Mouse (Mus musculus): ENCODE measurements around the gene Myh9. TPM values are rescaled to one million over a fixed set of nuclear protein-coding genes. Genes with fewer than 3 reads are reported as not detected.
A peak's percentile ranks its signal among the peaks of the same experiment; 100 is the strongest.

Myh9 gene
- polyA plus RNA-seq, 1 experiment from 2014 or later = 71.0 TPM

DNA sequence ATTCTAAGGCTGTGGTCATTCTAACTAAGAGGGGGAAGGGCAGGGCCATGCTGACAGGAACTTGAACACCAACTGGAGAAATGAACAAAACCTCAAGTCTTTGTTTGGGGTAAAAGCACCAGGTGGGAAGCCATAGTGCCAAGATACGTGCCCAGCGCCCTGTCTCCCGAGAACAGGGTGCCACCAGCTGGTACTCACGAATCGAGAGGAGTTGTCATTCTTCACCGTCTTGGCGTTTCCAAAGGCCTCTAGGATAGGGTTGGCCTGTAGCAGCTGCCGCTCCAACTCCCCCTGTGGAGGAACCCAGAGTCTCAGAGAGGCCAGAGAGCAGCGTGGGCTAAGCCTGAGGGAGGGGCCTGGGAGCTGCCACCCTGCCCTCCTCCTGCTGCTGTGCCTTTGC, 49.9 kb downstream of the Myh9 start:
- no peak for DNase-seq (ENCODE audit: low spot score)

GRCm38 (mm10) chr15:77790656-77791405, 51.1 kb downstream of the Myh9 start:
- DNase-seq (ENCODE audit: low spot score) = no peak

GRCm38 (mm10) chr15:77789186-77789585, 52.8 kb downstream of the Myh9 start:
- DNase-seq (ENCODE audit: low spot score) = no peak

- DNase-seq (ENCODE audit: low spot score) = no peak
Measured at GRCm38 (mm10) chr15:77788356-77788755, 53.6 kb downstream of the Myh9 start.

GRCm38 (mm10) chr15:77785807-77786206, 56.2 kb downstream of the Myh9 start:
- DNase-seq (ENCODE audit: low spot score) = no peak

GRCm38 (mm10) chr15:77784039-77784824, 57.7 kb downstream of the Myh9 start:
- no peak for DNase-seq (ENCODE audit: low spot score)

DNA sequence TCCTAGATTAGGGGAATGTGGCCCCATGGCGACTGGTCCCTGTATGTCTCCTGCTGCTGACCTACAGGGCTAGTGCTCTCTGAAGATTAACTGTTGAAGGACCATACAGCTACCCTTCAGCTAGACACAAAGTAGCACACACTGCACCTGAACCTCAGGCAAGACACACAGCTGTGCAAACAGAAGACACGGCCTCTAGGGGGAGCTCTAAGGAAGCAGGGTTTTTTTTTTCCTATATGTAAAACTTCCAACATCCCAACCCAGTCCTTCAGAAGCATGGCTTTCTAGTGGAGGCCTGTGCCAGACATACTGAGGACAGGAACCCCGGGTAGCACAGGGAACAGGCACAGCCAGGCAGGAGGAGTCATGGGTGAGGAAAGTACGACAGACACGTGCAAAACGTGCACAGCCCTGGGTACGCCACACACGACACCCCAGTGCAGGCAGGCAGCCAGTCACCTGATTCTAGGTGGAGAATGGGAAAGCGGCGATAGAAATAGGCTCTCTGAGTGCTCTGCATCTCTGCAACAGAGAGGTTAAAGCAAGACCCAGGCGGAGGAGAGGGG, 59.4 kb downstream of the Myh9 start:
- peak; percentile 57 for DNase-seq (ENCODE audit: low spot score)

DNA sequence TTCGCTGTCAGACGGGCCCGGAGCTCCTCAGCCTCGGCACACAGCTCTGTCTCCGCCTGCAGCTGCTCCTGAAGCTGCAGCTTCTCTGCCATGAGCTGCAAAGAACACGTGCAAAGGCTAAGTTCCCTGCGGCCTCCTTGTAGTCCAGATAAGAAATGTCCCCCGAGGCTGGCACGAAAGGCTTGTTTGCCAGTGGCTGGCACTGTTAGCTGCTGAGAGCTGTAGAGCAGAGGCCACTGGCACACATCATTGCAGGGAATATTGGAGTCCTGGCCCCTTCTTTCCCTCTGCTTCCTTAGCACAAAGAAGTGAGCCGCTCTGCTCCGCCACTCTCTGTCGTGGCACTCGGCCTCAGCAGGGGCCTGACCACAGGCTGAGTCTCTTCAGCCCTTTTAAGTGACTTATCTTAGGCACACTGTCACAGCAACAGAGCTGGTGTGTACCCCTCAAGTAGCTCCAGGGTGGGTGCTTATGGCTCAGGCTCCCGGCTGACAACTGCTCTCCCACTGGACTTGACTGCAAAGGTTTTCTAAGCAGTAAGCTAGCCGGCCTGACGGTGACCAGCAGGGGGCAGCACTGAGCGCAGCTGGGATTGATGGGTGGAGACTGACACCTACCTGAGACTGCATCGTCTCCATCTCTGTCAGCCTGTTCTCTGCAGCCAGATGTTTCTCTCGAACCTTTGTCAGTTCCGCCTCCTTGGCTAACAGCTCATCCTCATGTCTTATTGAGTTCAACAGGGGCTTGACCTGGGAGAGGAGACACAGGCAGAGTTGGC, 66.6 kb downstream of the Myh9 start:
- DNase-seq (ENCODE audit: low spot score) = peak; percentile 87

- DNase-seq (ENCODE audit: low spot score) = no peak
Measured at GRCm38 (mm10) chr15:77774303-77774702, 67.7 kb downstream of the Myh9 start.

- DNase-seq (ENCODE audit: low spot score) = no peak
Measured at GRCm38 (mm10) chr15:77773099-77773915, 68.7 kb downstream of the Myh9 start.

DNA sequence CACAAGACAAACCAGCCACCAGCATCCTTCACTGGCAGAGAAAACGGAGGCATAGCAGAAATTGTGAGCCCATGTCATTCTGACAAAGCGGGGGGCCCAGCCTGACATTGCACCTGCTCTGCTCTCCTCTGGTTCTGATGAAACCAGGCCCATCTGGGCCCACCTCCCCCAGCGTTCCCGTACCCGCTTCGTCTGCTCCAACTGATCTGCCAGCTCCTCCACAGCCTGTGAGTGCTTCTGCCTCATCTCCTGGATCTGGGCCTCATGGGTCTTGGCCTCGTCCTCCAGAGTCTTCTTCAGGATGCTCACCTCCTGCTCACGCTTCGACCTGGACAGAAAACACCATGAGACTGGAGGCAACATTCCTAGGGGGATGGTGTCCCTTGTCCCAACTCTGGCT, 71.0 kb downstream of the Myh9 start:
- no peak for DNase-seq (ENCODE audit: low spot score)

GRCm38 (mm10) chr15:77770341-77770740, 71.6 kb downstream of the Myh9 start:
- no peak for DNase-seq (ENCODE audit: low spot score)

- no peak for DNase-seq (ENCODE audit: low spot score)
Measured at GRCm38 (mm10) chr15:77766981-77767380, 75.0 kb downstream of the Myh9 start.

- no peak for DNase-seq (ENCODE audit: low spot score)
Measured at GRCm38 (mm10) chr15:77765484-77766093, 76.4 kb downstream of the Myh9 start.

DNA sequence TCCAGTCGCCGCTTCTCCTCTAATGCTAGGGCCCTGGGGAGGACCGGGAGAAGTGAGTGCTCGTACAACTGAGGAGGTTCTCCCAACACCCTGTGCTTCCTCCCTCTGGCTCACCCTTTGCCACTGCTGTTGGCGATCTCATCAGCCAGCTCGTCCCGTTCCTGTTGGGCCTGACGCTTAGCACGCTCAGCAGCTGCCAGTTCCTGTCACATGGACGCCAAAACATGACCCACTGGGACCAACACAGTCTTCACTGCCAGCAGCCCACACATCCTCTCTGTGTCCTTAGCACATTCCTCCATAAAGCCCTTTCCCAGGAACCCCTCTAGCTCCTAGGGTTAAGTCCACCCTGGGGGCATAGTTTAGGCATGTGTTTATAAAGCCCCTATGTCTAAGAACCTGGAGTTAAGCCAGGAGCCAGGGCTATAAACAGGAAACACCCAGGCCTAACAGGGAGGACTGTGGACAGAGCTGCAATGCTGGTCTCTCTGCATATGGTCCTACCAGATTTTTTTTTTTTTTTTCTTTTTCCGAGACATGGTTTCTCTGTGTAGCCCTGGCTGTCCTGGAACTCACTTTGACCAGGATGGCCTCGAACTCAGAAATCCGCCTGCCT, 77.5 kb downstream of the Myh9 start:
- no peak for DNase-seq (ENCODE audit: low spot score)

DNA sequence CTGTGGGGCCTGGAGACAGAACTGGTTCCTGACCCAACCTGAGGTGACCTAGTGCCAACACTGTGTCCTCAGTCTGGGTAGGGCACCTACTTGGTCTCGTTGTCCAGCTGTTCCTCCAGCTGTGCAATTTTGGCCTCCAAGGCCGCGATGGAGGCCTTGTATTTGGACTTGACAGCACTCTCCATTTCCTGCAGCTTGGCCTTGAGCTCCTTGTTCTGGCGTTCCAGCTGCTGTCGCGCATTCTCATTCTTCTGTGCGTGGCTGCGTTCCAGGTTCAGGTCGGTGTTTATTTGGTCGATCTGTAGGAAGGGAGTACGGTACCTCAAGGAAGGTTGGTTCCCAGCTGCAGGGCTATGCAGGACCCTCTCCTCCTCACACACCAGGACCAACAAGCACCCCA, 78.3 kb downstream of the Myh9 start:
- DNase-seq (ENCODE audit: low spot score) = no peak

- DNase-seq (ENCODE audit: low spot score) = no peak
Measured at GRCm38 (mm10) chr15:77763050-77763449, 78.9 kb downstream of the Myh9 start.

GRCm38 (mm10) chr15:77761561-77762380, 80.2 kb downstream of the Myh9 start:
- peak; percentile 70 for DNase-seq (ENCODE audit: low spot score)

DNA sequence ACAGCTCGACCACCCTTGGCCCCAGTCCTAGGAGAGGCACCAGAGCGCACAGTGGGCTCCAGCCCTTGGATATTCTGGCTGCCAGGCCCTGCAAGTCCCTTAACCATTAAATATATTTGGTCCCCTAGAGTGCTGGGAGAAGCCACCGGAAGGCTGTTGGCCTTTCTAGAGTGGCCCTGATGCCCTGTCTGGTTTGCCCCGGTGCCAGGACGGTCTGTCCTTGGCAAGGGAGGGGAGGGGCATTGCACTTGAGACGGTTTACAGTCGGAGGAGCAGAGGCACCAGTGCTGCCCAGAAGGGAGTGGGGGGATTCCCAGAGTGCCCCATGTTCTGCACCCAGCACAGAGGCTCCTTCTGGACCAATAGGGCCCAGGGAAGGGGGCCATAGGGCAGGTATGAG, 80.9 kb downstream of the Myh9 start:
- no peak for DNase-seq (ENCODE audit: low spot score)
